Mouse (Mus musculus) kidney, postnatal 14 days (tissue): ENCODE measurements around the gene Gm3500.
"Not testable (repeated sequence)": the region's sequence is repeated elsewhere in the genome, so short reads cannot be mapped to it uniquely, and the experiment has no call there.

Experiments used
- DNase-seq: peaks from one replicate; pipeline ENCODE4 v3.0.0; 2022; ENCODE audit warnings: mixed read lengths

The Gm3500 gene

DNA sequence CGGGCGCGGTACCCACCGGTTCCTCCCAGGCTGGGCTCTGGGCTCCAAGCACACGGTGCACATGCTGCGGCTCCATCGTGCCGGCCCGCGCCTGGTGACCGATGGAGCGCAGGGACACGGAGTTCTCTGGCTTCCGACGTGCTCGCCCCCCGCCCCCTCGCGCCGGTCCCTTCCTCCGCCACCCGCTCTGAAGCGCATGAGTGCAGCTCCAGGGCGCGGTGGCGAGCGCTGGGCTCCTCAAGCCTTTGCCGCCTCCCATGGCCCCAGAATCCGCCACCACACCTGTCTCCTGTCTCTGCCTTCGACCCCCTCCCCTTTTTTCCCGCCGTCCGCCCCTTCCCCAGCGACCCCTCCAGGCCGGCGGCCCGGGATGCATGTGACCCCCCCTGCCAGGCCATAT, at the start of gene Gm3500:
Gene Gm3500, minus strand, starts transcription at position 101 of the 400 bp plus-strand sequence.
- DNase-seq: not testable (repeated sequence)

DNA sequence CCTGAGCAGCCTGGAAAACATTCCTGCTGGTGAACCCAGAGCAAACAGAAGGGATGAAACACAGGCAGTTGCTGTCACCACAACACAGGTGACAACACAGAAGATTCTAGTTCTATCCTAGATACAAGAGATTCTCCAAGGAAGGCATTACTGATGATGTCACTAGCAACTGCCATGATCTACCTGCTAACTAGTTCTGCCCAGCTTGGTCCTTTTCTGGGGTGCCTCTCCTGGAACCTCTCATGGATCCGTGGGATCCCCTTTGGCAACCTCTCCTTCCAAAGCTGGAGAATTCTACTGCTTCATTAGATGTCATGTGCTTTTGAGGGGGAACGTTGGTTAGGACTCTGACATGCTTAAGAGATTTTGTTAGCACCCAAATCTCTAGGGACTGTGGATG, 54.0 kb downstream of the Gm3500 start, which contains the start of gene Gm3542:
Gene Gm3542, minus strand, starts transcription at position 101 of the 400 bp plus-strand sequence.
- DNase-seq: not testable (repeated sequence)
